Mouse (Mus musculus) liver, adult (tissue): ENCODE data around the gene Car5a.

Source experiments
- GATA4 ChIP-seq: IDR thresholded peaks from 2 replicates; pipeline ENCODE4 v1.6.1; 2014; ENCODE audit warnings: mild to moderate bottlenecking, low read length; ENCODE audit not compliant: insufficient replicate concordance

The Car5a gene

DNA sequence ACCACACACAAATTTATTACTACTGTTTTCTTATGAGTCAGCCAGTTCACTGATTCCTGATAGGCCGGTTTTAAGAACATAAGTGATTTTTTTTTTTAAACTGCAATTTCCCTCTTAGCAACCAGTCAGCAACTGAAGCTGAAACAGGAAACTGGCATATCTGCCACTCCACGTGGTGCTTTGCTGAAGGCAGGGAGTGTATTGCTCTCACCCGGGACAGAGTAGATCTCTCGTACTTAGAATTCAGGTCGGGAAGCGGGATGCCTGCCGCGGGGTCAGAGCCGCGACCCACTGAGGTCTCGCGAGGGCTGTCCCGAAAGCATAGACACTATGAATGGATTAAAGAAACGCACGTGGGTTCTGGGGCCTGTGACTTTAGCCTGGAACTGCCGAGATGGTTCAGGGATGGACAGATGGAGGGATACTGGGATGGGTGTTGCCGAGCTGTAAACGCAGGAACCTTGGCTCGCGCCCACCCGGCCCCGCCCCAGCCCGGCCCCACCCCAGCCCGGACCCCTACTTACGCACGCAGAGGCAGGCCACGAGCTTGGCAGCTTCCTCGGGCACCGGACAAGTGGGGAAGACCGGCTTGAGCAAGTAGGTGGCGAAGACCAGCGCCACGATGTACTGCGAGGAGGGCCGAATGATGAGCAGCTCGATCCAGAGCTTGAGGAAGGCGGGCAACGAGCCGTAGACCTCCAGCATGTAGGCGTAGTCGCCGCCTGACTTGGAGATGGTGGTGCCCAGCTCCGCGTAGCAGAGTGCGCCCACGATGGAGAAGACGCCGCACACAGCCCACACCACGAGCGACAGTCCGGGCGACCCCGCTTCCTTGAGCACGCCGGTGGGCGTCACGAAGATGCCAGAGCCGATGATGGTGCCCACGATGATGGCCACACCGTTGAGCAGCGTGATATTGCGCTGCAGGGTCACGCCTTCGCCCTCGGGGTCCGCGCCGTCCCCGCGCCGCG, 37.9 kb downstream of the Car5a start:
- peak; percentile 54; the same call in 1 of the 2 replicates for TF ChIP-seq GATA4

GRCm38 (mm10) chr8:121905864-121906263, 38.8 kb downstream of the Car5a start:
- no peak for TF ChIP-seq GATA4

DNA sequence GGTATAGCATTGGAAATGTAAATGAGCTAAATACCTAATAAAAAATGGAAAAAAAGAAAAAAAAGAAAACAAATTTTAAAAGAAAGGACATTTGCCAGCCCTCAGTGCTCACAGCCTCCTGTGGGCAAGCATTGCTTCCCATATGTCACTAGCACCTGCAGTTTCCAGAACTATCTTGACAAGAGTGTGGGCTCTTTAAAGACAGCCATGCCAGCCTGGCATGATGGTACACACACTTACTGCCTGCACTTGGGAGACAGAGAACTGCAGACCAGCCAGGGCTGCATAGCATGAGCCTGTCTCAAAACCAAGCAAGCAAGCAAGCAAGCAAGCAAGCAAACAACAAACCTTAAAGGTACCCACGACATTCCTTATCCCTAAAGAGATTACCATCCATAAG, 39.3 kb downstream of the Car5a start:
- no peak for TF ChIP-seq GATA4

DNA sequence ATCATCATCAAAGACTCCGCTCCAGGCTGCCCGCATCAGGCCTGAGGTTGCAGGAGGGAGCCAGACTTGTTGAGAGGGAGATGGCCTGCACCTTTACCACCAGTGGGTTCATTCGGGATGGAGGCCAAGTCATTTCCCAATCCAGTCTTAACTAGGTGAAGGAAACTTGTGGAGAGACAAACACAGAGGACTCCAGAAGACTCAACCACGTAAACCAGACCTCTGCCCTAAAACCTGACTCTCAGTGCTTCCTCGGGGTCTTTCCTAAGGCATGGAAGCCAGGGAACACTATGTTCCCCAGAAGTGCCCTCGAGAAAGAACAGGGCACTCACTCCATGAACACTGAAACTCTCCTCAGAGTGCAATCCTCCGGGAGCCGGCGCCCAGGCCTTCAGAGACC, 39.7 kb downstream of the Car5a start:
- TF ChIP-seq GATA4 = no peak

- no peak for TF ChIP-seq GATA4
These were observed 40.7 kb downstream of the Car5a start for GRCm38 (mm10) chr8:121903977-121904376.

DNA sequence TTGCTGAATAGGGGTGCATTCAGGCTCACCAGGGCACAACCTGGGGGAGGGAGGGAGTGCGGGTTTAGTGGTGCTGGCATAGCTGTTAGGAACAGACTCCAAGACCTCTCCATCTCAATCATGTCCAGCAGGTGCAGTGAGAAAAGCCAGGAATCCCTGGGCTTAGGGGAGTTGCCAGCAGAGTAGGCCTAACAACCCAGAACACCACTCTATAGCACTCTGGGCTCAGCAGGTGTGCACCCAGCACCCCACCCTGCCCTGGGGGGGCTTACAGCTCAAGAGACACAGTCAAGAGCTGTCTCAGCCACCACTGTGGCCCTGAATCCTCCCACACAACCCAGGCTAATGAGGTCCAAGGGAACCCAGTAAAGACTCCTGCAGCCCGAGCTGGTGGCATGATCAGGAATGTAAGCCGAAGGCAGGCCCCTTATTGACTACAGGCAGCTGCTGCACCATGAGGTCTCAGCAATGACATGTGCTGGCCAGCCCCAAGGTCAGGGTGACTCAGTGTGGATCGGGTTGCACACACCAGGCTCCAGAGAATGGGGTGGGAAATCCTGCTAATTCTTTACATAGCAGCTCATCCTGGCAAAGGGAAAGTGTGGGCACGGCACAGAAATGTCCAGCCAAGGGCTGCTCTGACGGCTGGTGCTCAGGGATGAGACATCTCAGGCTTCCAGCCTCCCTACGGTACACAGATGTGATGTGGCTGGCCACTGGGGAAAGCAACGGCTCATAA, 43.0 kb downstream of the Car5a start:
- TF ChIP-seq GATA4 = no peak

- TF ChIP-seq GATA4 = no peak
These were observed 45.3 kb downstream of the Car5a start for GRCm38 (mm10) chr8:121899180-121900044.

DNA sequence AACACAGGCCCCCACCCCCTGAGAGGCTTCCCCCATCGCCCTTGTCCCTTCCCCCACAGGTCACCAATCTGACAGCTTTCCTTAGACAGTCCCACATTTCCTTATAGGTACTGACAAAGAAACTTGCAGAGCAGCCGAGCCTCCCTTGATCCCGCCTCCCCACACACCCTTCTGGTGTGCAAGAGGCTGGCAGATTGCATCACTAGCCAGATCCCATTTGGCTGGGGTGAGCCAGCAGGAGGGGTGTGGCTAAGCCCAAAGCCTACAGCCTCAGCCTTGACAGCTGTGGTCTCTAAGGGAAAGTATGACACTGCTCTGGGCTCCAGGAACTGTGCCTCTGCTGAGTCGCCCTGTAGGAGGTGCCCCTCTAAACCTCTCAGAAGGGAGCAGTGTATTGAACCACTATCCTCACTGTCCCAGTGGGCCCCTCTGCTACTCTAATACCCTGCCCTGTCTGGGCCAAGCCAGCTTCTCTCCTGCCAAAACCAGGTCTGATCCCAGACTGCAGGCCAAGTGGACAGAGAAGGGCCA, 46.2 kb downstream of the Car5a start:
- TF ChIP-seq GATA4 = no peak

DNA sequence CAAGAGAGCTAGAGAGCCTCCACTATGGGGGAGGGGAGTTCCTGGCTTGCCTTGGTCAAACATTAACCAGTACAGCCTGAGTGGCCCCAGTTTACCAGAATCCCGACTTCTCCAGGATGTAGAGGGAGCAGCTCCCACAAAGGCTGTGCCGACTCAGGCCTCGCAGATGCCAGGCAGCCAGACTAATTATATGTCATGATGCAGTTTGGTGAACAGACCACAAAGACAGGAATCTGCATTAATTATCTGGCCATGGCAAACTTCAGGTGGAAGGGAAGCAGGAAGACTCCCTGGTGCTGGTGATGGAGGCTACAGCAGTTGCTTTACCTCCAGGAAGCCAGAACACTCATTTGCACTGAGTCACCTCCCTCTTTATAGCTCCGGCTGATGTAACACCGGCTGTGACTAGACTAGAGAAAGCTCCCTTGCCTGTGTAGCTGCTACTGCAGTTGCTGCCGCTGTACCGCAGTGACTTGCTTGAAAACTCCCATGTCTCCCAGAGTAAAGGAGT, 46.8 kb downstream of the Car5a start:
- no peak for TF ChIP-seq GATA4

DNA sequence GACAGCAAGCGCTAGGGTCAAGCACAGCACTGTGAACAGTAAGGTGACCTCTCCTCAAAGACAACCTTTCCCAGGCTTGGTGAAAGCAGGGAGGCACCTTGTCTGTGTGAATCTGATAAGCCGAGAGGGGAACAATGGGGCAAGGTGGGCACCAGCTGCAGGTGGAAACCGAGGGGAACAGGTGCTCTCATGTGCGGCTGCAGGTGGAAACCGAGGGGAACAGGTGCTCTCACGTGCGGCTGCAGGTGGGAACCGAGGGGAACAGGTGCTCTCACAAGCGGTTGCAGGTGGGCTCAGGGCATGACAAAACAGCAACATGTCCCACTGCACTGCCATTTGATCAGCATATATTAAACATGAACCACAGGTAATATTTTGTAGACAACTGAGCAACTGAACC, 47.5 kb downstream of the Car5a start:
- no peak for TF ChIP-seq GATA4

- no peak for TF ChIP-seq GATA4
These were observed 48.1 kb downstream of the Car5a start for GRCm38 (mm10) chr8:121896476-121897145.

DNA sequence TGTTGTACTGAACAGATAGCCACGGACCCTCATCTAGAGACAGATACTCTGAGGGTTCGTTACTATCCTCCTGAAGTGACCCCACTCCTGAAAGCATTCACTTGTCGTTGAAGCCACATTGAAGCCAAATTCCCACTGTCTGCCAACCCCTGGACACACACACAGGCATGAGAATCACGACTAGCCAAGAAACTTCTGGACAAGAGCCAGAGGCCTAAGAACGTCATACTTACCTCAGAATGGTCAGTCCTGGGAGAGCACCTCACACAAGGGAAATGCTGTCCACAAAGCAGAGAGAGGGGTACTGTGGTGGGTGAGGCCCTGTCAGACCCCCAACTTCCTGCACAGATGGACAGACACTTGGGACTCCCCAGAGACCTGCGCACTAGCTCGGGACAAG, 48.8 kb downstream of the Car5a start:
- no peak for TF ChIP-seq GATA4

- TF ChIP-seq GATA4 = no peak
These were observed 51.8 kb downstream of the Car5a start for GRCm38 (mm10) chr8:121892875-121893274.
